Mouse (Mus musculus) hindbrain, embryonic 12.5 days (tissue): ENCODE measurements around the gene Lbhd2. TPM values are rescaled to one million over a fixed set of nuclear protein-coding genes. Genes with fewer than 3 reads are reported as not detected.

Experiments
- ATAC-seq: fragments of 200-750 bp; cut with Nextera tagmentation; 2 replicates; pipeline ENCODE4 v1.8.0; 2017; ENCODE audit warnings: moderate TSS enrichment; ENCODE audit not compliant: low FRiP score
- H3K27ac ChIP-seq: fragments of 300-500 bp; sonication (generic); 2 replicates; pipeline ENCODE4 v1.5.1; 2016; ENCODE audit warnings: mild to moderate bottlenecking
- H3K27me3 ChIP-seq: fragments of 300-500 bp; sonication (generic); 2 replicates; pipeline ENCODE4 v1.6.1; 2016; ENCODE audit warnings: mild to moderate bottlenecking
- H3K36me3 ChIP-seq: fragments of 300-500 bp; sonication (generic); 2 replicates; pipeline ENCODE4 v1.6.1; 2016; ENCODE audit warnings: mild to moderate bottlenecking
- H3K4me1 ChIP-seq: fragments of 300-500 bp; sonication (generic); 2 replicates; pipeline ENCODE4 v1.6.1; 2016
- H3K4me2 ChIP-seq: fragments of 300-500 bp; sonication (generic); replicated peaks from 2 replicates; pipeline ENCODE4 v1.6.1; 2016; ENCODE audit warnings: mild to moderate bottlenecking
- H3K4me3 ChIP-seq: fragments of 300-500 bp; sonication (generic); 2 replicates; pipeline ENCODE4 v1.5.1; 2016; ENCODE audit warnings: mild to moderate bottlenecking
- H3K9ac ChIP-seq: fragments of 300-500 bp; sonication (generic); 2 replicates; pipeline ENCODE4 v1.6.1; 2016; ENCODE audit warnings: mild to moderate bottlenecking, moderate library complexity
- H3K9me3 ChIP-seq: fragments of 300-500 bp; sonication (generic); replicated peaks from 2 replicates; pipeline ENCODE4 v1.6.1; 2016; ENCODE audit warnings: mild to moderate bottlenecking
- WGBS: fragments of 180-500 bp; shearing (Covaris S2); methylation state at CpG from one replicate; pipeline ENCODE4 v1.1.7; 2016; 5-methylcytosine and 5-hydroxymethylcytosine counted together
- polyA plus RNA-seq: library from polyadenylated mRNA; unstranded; fragments of >200 nt; fragmentation: Nextera tagmentation; extraction: Ambion mirVana; gene quantifications from 2 replicates; pipeline ENCODE4 v1.2.1, GENCODE M21; 2016

Lbhd2 gene
- polyA plus RNA-seq, 1 experiment from 2014 or later, result 0.45 TPM

DNA sequence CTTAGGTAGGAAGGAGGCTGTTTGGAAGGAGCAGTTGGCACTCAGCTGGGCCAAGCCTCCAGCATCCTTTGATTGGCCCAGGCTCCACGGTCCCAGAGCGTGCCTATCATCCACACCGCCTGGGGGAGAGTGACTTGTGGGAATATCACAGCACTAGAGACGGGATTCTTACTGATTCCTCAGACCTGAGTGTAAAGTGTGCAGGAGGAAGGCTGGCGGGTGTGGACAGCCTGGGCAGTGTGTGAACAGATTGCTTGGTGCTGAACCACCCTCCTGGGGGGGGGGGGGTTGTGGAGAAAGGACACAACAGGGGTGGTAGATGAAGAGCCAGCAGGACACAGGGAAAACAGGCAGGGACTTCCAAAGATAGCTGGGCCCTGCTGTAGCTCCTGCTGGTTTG lies 40.1 kb downstream of the Lbhd2 start:
- Histone ChIP-seq H3K36me3 (no peaks in the 10 kb centered on the region), H3K4me3 (no peak overlapping the region), H3K9ac (no peak overlapping the region), H3K4me1 (peaks cover 44% of the 10 kb centered on the region), H3K27me3 (peaks cover 100% of the 10 kb centered on the region), H3K9me3 (no peaks in the 10 kb centered on the region), H3K4me2 (no peak overlapping the region), H3K27ac (no peak overlapping the region)
- WGBS, result 17% methylated on average over 5 of the region's 5 CpGs
- ATAC-seq, result no peak

DNA sequence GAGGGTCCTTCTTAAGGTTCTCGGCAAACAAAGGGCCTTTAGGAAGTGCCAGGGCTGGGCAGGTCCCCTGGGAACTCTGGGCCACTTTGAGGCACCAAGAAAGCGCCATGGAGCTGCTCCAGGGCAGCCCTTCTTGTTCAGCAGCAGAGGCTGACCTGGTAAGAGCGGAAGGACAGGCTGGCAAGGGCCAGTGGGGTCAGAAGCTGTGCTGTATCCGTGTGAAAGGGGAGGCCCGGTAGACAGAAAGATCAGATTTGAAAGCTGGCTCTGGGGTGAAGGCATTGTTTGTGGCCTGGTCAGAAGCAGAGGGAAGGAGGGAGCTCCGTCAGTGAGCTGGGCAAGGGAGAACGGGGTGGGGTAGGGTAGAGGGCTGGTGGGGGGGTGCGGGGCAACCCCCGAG lies 40.7 kb downstream of the Lbhd2 start:
- no peak overlapping the region for H3K4me3 ChIP-seq
- WGBS, result 15% methylated on average over 9 of the region's 9 CpGs
- H3K27ac ChIP-seq, result no peak overlapping the region
- no peak overlapping the region for H3K4me2 ChIP-seq
- H3K27me3 ChIP-seq, result peaks cover 99% of the 10 kb centered on the region
- H3K36me3 ChIP-seq, result no peaks in the 10 kb centered on the region
- peaks cover 38% of the 10 kb centered on the region for H3K4me1 ChIP-seq
- no peak for ATAC-seq
- no peak overlapping the region for H3K9ac ChIP-seq
- no peaks in the 10 kb centered on the region for H3K9me3 ChIP-seq

DNA sequence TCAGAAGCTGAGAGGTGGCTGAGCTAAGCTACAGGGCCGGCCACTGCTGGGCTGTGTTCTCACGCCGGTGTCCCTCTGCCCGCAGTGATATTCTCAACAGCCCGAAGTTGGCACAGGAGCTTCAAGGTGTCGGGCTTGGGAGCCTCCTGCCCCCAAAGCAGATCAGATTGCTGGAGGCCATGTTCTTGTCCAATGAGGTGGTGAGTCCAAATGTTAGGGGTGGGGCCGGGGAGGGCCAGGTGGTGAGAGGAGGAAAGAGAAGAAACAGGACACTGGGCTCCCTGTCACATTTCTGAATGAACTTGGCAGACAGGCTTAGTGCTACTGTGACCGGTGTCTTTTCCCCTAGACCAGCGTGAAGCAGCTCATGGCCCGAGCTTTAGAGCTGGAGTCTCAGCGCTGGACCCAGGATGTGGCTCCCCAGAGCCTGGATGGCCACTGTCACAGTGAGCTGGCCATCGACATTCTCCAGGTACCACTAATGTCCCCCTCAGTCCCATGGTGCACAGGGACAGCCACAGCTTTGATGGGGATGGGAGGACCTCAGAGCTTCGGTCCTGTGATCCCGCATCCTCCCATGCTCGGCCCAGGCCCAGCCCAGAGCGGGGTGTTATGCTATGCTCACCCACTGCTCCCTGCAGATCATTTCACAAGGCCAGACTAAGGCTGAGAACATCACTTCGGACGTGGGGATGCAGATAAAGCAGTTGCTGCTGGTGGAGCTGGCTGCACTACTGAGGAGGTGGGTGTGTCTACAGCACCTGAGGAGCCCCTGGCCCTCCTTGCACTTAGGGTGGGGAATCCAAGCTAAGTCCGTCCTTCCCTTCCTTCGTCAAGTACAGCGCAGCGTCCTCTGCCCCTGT lies 41.5 kb downstream of the Lbhd2 start:
- Histone ChIP-seq H3K27ac (no peak overlapping the region), H3K4me2 (no peak overlapping the region), H3K27me3 (peaks cover 92% of the 10 kb centered on the region), H3K9me3 (no peaks in the 10 kb centered on the region), H3K36me3 (no peaks in the 10 kb centered on the region), H3K9ac (no peak overlapping the region), H3K4me1 (peaks cover 30% of the 10 kb centered on the region), H3K4me3 (no peak overlapping the region)
- ATAC-seq, result no peak
- WGBS, result 19% methylated on average over 22 of the region's 22 CpGs

DNA sequence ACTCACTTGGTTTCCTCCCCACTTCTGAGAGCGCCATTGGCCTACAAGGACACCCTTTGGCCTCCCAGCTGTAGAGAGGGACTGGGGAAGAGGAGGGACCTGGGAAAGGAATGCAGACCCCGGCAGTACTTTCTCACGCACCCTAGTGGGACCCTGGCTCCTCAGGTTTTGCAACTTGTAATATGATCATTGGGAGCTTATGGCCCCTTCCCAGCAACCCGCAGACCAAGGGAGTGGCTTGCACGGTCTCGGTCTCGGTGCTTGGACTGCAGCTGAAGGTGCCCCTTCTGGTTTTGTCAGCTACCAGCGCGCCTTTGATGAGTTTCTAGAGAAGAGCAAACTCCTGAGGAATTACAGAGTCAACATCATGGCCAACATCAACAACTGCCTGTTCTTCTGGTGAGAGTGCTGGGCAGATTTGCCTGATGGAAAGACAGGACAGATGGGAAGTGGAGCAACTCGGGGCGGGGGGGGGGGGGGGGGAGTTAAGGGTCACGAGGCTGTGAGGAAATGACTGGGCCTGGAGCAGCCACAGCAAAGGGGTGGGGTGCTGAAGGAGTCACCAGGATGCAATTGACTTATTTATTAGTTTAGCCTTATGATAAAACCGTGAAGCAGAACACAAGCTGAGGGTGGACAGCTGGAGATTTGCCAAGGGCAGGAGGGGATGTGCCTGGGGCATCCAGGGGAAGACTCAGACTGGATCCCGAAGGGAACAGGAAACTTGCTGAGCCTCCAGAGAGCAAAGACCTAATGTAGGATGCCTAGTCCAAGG lies 42.5 kb downstream of the Lbhd2 start:
- no peak overlapping the region for H3K27ac ChIP-seq
- H3K4me1 ChIP-seq, result peaks cover 30% of the 10 kb centered on the region
- peaks cover 86% of the 10 kb centered on the region for H3K27me3 ChIP-seq
- WGBS, result 19% methylated on average over 13 of the region's 14 CpGs
- no peak overlapping the region for H3K4me2 ChIP-seq
- no peak overlapping the region for H3K9ac ChIP-seq
- ATAC-seq, result no peak
- no peak overlapping the region for H3K4me3 ChIP-seq
- H3K9me3 ChIP-seq, result no peaks in the 10 kb centered on the region
- H3K36me3 ChIP-seq, result no peaks in the 10 kb centered on the region

DNA sequence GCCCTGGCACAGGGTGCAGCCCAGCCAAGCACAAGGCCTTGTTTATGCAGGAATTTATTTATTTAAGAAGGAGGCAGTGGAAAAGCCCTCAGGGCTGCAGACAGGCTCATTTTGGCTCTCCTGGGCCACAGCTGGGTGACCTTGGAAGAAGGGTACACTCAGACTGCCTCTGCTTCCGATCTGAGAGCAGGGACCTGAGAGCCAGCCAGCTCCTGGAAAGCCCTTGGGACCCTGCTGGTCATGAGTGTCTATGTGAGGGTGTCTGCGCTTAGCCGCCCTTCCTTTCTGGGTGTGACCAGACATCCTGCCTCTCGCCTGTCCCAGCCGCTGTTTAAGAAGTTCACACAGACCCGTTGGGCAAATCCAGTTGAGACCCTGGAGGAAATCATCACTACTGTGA lies 43.8 kb downstream of the Lbhd2 start:
- no peak overlapping the region for H3K4me3 ChIP-seq
- no peak for ATAC-seq
- WGBS, result 45% methylated on average over 6 of the region's 6 CpGs
- H3K27ac ChIP-seq, result no peak overlapping the region
- H3K9ac ChIP-seq, result no peak overlapping the region
- H3K36me3 ChIP-seq, result no peaks in the 10 kb centered on the region
- H3K4me2 ChIP-seq, result no peak overlapping the region
- H3K9me3 ChIP-seq, result no peaks in the 10 kb centered on the region
- H3K27me3 ChIP-seq, result peaks cover 78% of the 10 kb centered on the region
- peaks cover 30% of the 10 kb centered on the region for H3K4me1 ChIP-seq

DNA sequence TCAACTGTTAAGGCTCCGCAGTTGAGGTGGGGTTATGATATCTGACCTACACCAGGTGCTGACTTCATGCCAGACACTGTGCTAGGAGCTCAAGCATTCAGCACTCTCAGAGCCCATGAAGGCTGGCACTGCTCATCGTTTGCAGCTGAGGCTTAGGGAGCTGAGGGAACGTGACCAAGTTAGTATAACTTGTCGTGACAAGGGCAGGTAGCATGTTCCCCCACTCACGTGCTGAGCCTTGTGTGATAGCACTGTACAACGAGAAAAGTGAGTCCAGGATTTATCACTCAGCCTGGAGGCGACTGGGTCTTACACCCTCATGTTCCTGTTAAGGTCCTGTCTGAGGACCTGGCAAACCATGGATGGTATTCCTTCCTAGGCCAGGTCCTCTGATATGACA lies 45.0 kb downstream of the Lbhd2 start:
- Histone ChIP-seq H3K27me3 (peaks cover 75% of the 10 kb centered on the region), H3K9me3 (no peaks in the 10 kb centered on the region), H3K4me3 (no peak overlapping the region), H3K27ac (no peak overlapping the region), H3K4me1 (peaks cover 24% of the 10 kb centered on the region), H3K4me2 (no peak overlapping the region), H3K36me3 (no peaks in the 10 kb centered on the region), H3K9ac (no peak overlapping the region)
- 85% methylated on average over 7 of the region's 7 CpGs for whole genome bisulfite sequencing
- ATAC-seq, result no peak

DNA sequence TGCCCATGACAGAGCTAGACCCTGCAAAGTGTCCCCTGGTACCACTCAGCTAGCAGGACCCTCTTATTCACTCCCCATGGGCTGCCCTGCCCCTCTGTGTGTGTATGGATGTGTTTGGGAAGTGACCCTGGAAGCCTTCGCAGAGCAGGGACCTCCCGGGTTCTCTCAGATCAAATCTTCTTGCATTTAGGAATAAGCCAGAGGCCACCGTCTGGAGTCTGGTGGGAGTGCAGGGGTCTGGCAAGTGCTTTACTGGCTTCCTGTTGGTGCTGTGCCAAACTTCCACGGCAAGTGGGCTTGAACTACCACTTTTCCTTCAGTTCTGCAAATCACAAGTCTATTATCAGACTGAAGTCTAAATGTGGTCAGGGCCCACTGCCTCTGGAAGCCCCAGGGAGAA lies 47.4 kb downstream of the Lbhd2 start:
- peaks cover 63% of the 10 kb centered on the region for H3K27me3 ChIP-seq

DNA sequence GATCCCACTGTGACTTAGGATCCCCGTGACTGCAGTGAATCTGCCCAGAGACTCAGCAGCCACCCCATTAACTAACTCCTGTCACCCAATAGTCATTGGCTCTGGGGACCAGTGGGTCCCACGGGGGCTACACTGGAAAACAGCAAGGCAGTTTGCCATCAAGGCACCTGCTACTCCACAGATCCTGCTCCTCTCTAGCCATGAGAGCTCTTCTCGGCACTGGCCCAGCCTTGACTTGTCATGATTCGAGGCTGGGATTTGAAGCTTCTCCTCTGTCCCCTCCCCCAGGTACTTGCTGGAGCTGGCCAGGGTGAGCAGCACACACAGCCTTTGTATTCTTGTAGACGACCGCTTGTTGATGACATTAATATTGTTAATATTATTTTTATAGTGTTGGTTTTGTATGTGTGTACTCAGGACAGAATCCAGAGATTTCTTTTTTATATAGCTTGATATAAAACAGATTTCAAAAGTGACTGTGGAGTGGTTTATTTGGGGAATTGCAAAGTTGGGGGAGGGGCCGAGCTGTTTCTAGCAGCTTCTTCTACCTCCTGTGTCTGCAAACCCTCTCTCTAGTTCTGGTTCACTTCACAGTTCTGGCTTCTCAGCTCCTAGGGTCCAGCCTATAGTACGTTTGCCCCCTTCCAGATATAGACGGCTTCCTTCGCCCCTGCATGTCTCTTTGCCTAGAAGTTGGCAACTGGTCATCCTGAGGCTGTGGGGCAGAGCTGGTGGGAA lies 48.1 kb downstream of the Lbhd2 start:
- Histone ChIP-seq H3K4me2 (no peak overlapping the region), H3K27me3 (peaks cover 58% of the 10 kb centered on the region), H3K4me3 (no peak overlapping the region), H3K4me1 (peaks cover 3% of the 10 kb centered on the region; the same call in 1 of the 2 replicates), H3K36me3 (no peaks in the 10 kb centered on the region), H3K9ac (no peak overlapping the region), H3K9me3 (no peaks in the 10 kb centered on the region), H3K27ac (no peak overlapping the region)
- WGBS, result 73% methylated on average over 10 of the region's 10 CpGs
- ATAC-seq, result no peak

More for the DNA sequence above, 47.4 kb downstream of the Lbhd2 start:
- H3K4me3 ChIP-seq, result no peak overlapping the region
- H3K4me2 ChIP-seq, result no peak overlapping the region
- H3K9me3 ChIP-seq, result no peaks in the 10 kb centered on the region
- 35% methylated on average over 4 of the region's 4 CpGs for WGBS
- no peaks in the 10 kb centered on the region for H3K36me3 ChIP-seq
- no peak overlapping the region for H3K9ac ChIP-seq
- H3K4me1 ChIP-seq, result peaks cover 10% of the 10 kb centered on the region
- no peak for ATAC-seq
- H3K27ac ChIP-seq, result no peak overlapping the region

DNA sequence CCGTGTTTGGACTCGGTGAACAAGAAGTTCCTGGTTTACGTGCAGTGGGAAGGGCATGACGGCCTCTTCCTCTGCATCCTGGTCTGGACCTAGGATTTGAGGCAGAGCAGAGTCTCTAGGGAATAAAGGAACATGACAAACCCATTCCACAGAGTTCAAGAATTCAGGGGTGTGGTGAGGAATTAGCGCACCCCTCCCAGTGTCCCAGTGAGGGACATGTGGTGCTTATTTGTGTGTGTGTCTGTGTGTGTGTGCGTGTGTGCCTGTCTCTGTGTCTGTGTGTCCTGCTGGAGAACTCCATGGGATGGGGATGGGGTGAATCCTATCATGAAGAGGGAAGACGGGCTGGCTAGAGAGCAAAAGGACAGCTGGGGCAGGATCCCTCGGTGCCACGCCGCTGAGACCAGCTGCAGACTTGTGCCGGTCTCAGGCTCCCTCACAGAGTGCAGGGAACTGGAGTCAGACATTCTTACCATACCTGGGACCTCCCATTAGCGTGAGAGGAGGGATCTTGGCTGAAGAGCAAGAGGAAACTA lies 48.8 kb downstream of the Lbhd2 start:
- 70% methylated on average over 12 of the region's 12 CpGs for WGBS
- Histone ChIP-seq H3K27ac (no peak overlapping the region), H3K36me3 (no peaks in the 10 kb centered on the region), H3K4me2 (no peak overlapping the region), H3K9me3 (no peaks in the 10 kb centered on the region), H3K4me3 (no peak overlapping the region), H3K4me1 (0 out of 2 replicates have a peak, but pooled peaks cover 3% of the 10 kb centered on the region), H3K9ac (no peak overlapping the region), H3K27me3 (peaks cover 56% of the 10 kb centered on the region)
- no peak for ATAC-seq

DNA sequence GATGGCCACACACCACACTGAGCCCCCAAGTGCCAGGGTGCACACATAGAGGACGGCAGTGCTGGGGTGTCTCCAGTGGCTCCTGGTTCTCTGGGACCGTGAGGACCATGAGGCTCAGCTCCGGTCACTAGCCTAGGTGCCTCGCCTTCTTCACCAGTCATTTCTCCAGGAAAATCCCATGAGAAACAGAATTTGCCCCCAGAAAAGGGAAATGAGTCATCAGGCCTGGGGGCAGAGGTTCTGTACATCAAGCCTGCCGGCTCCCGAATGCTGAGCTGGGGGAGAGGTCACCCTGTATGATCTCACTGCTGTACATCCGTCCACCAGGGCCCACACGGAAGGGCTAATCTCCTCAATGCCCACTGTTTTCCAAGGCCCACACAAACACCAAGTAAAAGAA lies 49.3 kb downstream of the Lbhd2 start:
- no peaks in the 10 kb centered on the region for H3K9me3 ChIP-seq
- no peak for ATAC-seq
- no peak overlapping the region for H3K4me2 ChIP-seq
- 61% methylated on average over 8 of the region's 8 CpGs for WGBS
- H3K9ac ChIP-seq, result no peak overlapping the region
- H3K27ac ChIP-seq, result no peak overlapping the region
- H3K4me3 ChIP-seq, result no peak overlapping the region
- peaks cover 51% of the 10 kb centered on the region for H3K27me3 ChIP-seq
- H3K36me3 ChIP-seq, result no peaks in the 10 kb centered on the region
- 0 out of 2 replicates have a peak, but pooled peaks cover 3% of the 10 kb centered on the region for H3K4me1 ChIP-seq

DNA sequence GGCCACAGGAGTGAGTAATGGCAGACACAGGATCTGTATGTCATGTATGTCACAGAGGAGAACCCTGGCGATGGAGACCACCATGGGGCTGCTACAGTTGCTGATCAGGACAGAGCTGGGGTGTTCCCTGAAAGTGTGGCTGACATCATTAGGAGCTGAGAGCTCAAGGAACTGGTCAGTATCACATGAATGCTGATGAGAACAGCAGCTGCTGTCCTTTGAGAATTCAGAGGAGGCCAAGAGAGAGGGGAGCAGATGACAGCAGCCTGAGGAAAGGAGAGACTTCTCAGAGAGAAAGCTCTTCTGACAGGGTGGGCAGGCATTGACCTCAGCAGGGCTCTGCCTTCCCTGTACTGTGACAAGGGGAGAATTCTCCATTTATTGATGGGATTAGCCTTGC lies 51.1 kb downstream of the Lbhd2 start:
- Histone ChIP-seq H3K27ac (no peak overlapping the region), H3K9ac (no peak overlapping the region), H3K36me3 (no peaks in the 10 kb centered on the region), H3K4me2 (no peak overlapping the region), H3K9me3 (no peaks in the 10 kb centered on the region), H3K4me1 (0 out of 2 replicates have a peak, but pooled peaks cover 3% of the 10 kb centered on the region), H3K27me3 (peaks cover 37% of the 10 kb centered on the region), H3K4me3 (no peak overlapping the region)
- ATAC-seq, result no peak
- 82% methylated on average over 1 of the region's 1 CpGs for WGBS
